ENCODE assay signal across 8 mouse cellular contexts in genomic region chr16:30601946-30602345, GRCm38 (mm10). TPM values are rescaled to one million over a fixed set of nuclear protein-coding genes. Genes with fewer than 3 reads are reported as not detected.
DNase-seq lines count a peak whose midpoint lies in the region; ATAC-seq and TF ChIP-seq lines count a peak whose summit lies in the region.

No protein-coding gene starts in this region.

- no peak for TF ChIP-seq CTCF in stomach, postnatal 0 days (IDR thresholded peaks at IDR 0.05; ENCODE audit: low read depth)

- peaks cover 12% of the 10 kb centered on the region; the same call in 1 of the 2 replicates for H3K27me3 ChIP-seq in embryonic facial prominence, embryonic 12.5 days
- peaks cover 22% of the 10 kb centered on the region for H3K27me3 ChIP-seq in hindbrain, embryonic 12.5 days
- peaks cover 61% of the 10 kb centered on the region for H3K27me3 ChIP-seq in liver, embryonic 15.5 days
- H3K27me3 ChIP-seq in stomach, postnatal 0 days (ENCODE audit: control insufficient read depth, insufficient read depth, low read length): no peaks in the 10 kb centered on the region

- no peaks in the 10 kb centered on the region for H3K9me3 ChIP-seq in embryonic facial prominence, embryonic 12.5 days
- no peaks in the 10 kb centered on the region for H3K9me3 ChIP-seq in hindbrain, embryonic 12.5 days (replicated peaks)
- no peaks in the 10 kb centered on the region for H3K9me3 ChIP-seq in liver, embryonic 15.5 days (replicated peaks)
- no peaks in the 10 kb centered on the region for H3K9me3 ChIP-seq in stomach, postnatal 0 days (ENCODE audit: control insufficient read depth, low read length)

- H3K27ac ChIP-seq in embryonic facial prominence, embryonic 12.5 days: peak overlapping the region; percentile 60
- peak overlapping the region; percentile 13; the same call in 1 of the 2 replicates for H3K27ac ChIP-seq in hindbrain, embryonic 12.5 days
- H3K27ac ChIP-seq in liver, embryonic 15.5 days (replicated peaks): peak overlapping the region; percentile 48; the same call in 1 of the 2 replicates
- peak overlapping the region; percentile 89 for H3K27ac ChIP-seq in stomach, postnatal 0 days (replicated peaks)

- WGBS in embryonic facial prominence, embryonic 12.5 days: 8% methylated on average over 7 of the region's 7 CpGs
- 27% methylated on average over 7 of the region's 7 CpGs for WGBS in hindbrain, embryonic 12.5 days
- 15% methylated on average over 7 of the region's 7 CpGs for WGBS in liver, embryonic 15.5 days (ENCODE audit: insufficient replicate concordance)
- 47% methylated on average over 7 of the region's 7 CpGs for WGBS in stomach, postnatal 0 days

- peak overlapping the region; percentile 59 for H3K4me3 ChIP-seq in embryonic facial prominence, embryonic 12.5 days
- H3K4me3 ChIP-seq in hindbrain, embryonic 12.5 days: peak overlapping the region; percentile 64
- H3K4me3 ChIP-seq in liver, embryonic 15.5 days (replicated peaks): peak overlapping the region; percentile 57; the same call in 1 of the 2 replicates
- H3K4me3 ChIP-seq in stomach, postnatal 0 days (ENCODE audit: low read depth, low read length): peak overlapping the region; percentile 80

- no peaks in the 10 kb centered on the region for H3K36me3 ChIP-seq in embryonic facial prominence, embryonic 12.5 days
- no peaks in the 10 kb centered on the region for H3K36me3 ChIP-seq in hindbrain, embryonic 12.5 days
- H3K36me3 ChIP-seq in liver, embryonic 15.5 days (replicated peaks): no peaks in the 10 kb centered on the region
- no peaks in the 10 kb centered on the region for H3K36me3 ChIP-seq in stomach, postnatal 0 days (ENCODE audit: control insufficient read depth, insufficient read depth, low read length)

- no peak for ATAC-seq in embryonic facial prominence, embryonic 12.5 days (ENCODE audit: insufficient number of reproducible peaks, insufficient read depth, low FRiP score, low TSS enrichment)
- no peak for ATAC-seq in hindbrain, embryonic 12.5 days (ENCODE audit: low FRiP score)
- no peak for ATAC-seq in liver, embryonic 15.5 days (ENCODE audit: insufficient read depth)
- no peak for ATAC-seq in stomach, postnatal 0 days (ENCODE audit: low FRiP score, low TSS enrichment)
- ATAC-seq in monocyte, adult 5-6 weeks (replicated peaks; ENCODE audit: insufficient number of reproducible peaks, low FRiP score, low TSS enrichment, poor library complexity, severe bottlenecking): no peak

- peak; percentile 30 for DNase-seq in cerebellum, adult 9-11 months
- no peak for DNase-seq in cerebellum, adult 8-10 months
- DNase-seq in stomach, postnatal 0 days (ENCODE audit: low spot score): peak; percentile 24
- no peak for DNase-seq in Muller cell, postnatal 12 days (ENCODE audit: inconsistent ontology term)

- no peak for TF ChIP-seq EP300 in stomach, postnatal 0 days (optimal IDR thresholded peaks at IDR 0.05)

- peaks cover 59% of the 10 kb centered on the region for H3K4me1 ChIP-seq in embryonic facial prominence, embryonic 12.5 days
- peaks cover 53% of the 10 kb centered on the region for H3K4me1 ChIP-seq in hindbrain, embryonic 12.5 days
- H3K4me1 ChIP-seq in liver, embryonic 15.5 days (replicated peaks): peaks cover 30% of the 10 kb centered on the region
- H3K4me1 ChIP-seq in stomach, postnatal 0 days (replicated peaks; ENCODE audit: control insufficient read depth, insufficient read depth): peaks cover 6% of the 10 kb centered on the region; the same call in 1 of the 2 replicates

- H3K4me2 ChIP-seq in embryonic facial prominence, embryonic 12.5 days (replicated peaks): peak overlapping the region; percentile 95
- peak overlapping the region; percentile 94 for H3K4me2 ChIP-seq in hindbrain, embryonic 12.5 days (replicated peaks)
- peak overlapping the region; percentile 70 for H3K4me2 ChIP-seq in liver, embryonic 15.5 days
- peak overlapping the region; percentile 81 for H3K4me2 ChIP-seq in stomach, postnatal 0 days (replicated peaks; ENCODE audit: low read depth)

- no peak overlapping the region for H3K9ac ChIP-seq in embryonic facial prominence, embryonic 12.5 days
- H3K9ac ChIP-seq in hindbrain, embryonic 12.5 days: peak overlapping the region; percentile 1; the same call in 1 of the 2 replicates
- no peak overlapping the region for H3K9ac ChIP-seq in liver, embryonic 15.5 days
- H3K9ac ChIP-seq in stomach, postnatal 0 days (ENCODE audit: low read length): 0 out of 2 replicates have a peak overlapping the region, but pooled peaks have one; percentile 18

RNA-seq across cellular contexts. Expression of gene Fam43a, which starts 2.4 kb away (rescaled TPM):
- polyA plus RNA-seq in embryonic facial prominence, embryonic 12.5 days (2016; fragmentation: Nextera tagmentation; extraction: Ambion mirVana): 20.2 and 23.4 TPM in 2 replicates
- 17.5 and 17.6 TPM in 2 replicates for polyA plus RNA-seq in hindbrain, embryonic 12.5 days (2016; fragmentation: Nextera tagmentation; extraction: Ambion mirVana)
- polyA plus RNA-seq in liver, embryonic 15.5 days (2015; fragmentation: Nextera tagmentation; extraction: Ambion mirVana): 5.2 and 6.0 TPM in 2 replicates
- polyA plus RNA-seq in stomach, postnatal 0 days (2015; fragmentation: Nextera tagmentation; extraction: Ambion mirVana): 13.4 and 14.2 TPM in 2 replicates
- 18.4 to 27.0 TPM (median 26.3 TPM) in 3 replicates for total RNA-seq in monocyte, adult 5-6 weeks (2017)

RNA-seq across cellular contexts. Expression of gene Lsg1, which starts 14.6 kb away (rescaled TPM):
- 73.8 and 80.2 TPM in 2 replicates for polyA plus RNA-seq in embryonic facial prominence, embryonic 12.5 days (2016; fragmentation: Nextera tagmentation; extraction: Ambion mirVana)
- polyA plus RNA-seq in hindbrain, embryonic 12.5 days (2016; fragmentation: Nextera tagmentation; extraction: Ambion mirVana): 69.4 and 75.7 TPM in 2 replicates
- polyA plus RNA-seq in liver, embryonic 15.5 days (2015; fragmentation: Nextera tagmentation; extraction: Ambion mirVana): 19.2 and 20.6 TPM in 2 replicates
- 33.4 and 33.5 TPM in 2 replicates for polyA plus RNA-seq in stomach, postnatal 0 days (2015; fragmentation: Nextera tagmentation; extraction: Ambion mirVana)
- total RNA-seq in monocyte, adult 5-6 weeks (2017): 64.6 to 83.4 TPM (median 66.6 TPM) in 3 replicates

RNA-seq across cellular contexts. Expression of gene Tmem44, which starts 51.3 kb away (rescaled TPM):
- polyA plus RNA-seq in embryonic facial prominence, embryonic 12.5 days (2016; fragmentation: Nextera tagmentation; extraction: Ambion mirVana): 39.5 and 41.4 TPM in 2 replicates
- polyA plus RNA-seq in hindbrain, embryonic 12.5 days (2016; fragmentation: Nextera tagmentation; extraction: Ambion mirVana): 58.7 and 60.2 TPM in 2 replicates
- polyA plus RNA-seq in liver, embryonic 15.5 days (2015; fragmentation: Nextera tagmentation; extraction: Ambion mirVana): 0.90 and 0.92 TPM in 2 replicates
- 3.5 and 4.3 TPM in 2 replicates for polyA plus RNA-seq in stomach, postnatal 0 days (2015; fragmentation: Nextera tagmentation; extraction: Ambion mirVana)
- 0.11 TPM in 1 of 3 replicates, not detected in the others for total RNA-seq in monocyte, adult 5-6 weeks (2017)

Comparison
In these comparisons a context has a peak if more than half of its experiments do, and no peak if none do; other contexts are left out.
1. DNase-seq: peak in cerebellum, adult 9-11 months (single experiment) and stomach, postnatal 0 days (single experiment); none in cerebellum, adult 8-10 months (single experiment) and Muller cell, postnatal 12 days (single experiment).
2. H3K27ac ChIP-seq: peak in every context shown above with its lines; median percentile 89 in stomach, postnatal 0 days; 60 in embryonic facial prominence, embryonic 12.5 days; 48 in liver, embryonic 15.5 days; 13 in hindbrain, embryonic 12.5 days.
3. H3K9ac ChIP-seq: peak in hindbrain, embryonic 12.5 days (single experiment) and stomach, postnatal 0 days (single experiment); none in embryonic facial prominence, embryonic 12.5 days (single experiment) and liver, embryonic 15.5 days (single experiment).
4. Peak in every context shown above with its lines, with median percentiles within 50 percentile points of each other: H3K4me2 ChIP-seq and H3K4me3 ChIP-seq.